Mouse (Mus musculus) mouse embryonic stem cell (cell line): Measurements from ENCODE around the gene Tas2r105.

ENCODE experiments used
- in situ Hi-C, 2 experiments: fragments of 300-500 bp; cut with MboI; formaldehyde crosslinking; loops; 1 replicate in 1 of 2; 3 replicates in 1 of 2; pipeline ENCODE4 v1.14.3; 2019 to 2020; ENCODE audit warnings: low sequenced_read_pairs in 2 of 2, low pct_unique_long_range_greater_than_20kb in 1 of 2, mixed read lengths in 1 of 2; ENCODE audit not compliant: unreplicated experiment in 1 of 2

Tas2r105 gene

GRCm38 (mm10) chr6:131687395-131687794 lies at the start of gene Tas2r105:
Gene Tas2r105 (minus strand): TSS chr6:131687495.
- in situ Hi-C loops = no loop called here

GRCm38 (mm10) chr6:131712803-131713202 lies 25.5 kb upstream of the Tas2r105 start:
- in situ Hi-C loops = no loop called here

DNA sequence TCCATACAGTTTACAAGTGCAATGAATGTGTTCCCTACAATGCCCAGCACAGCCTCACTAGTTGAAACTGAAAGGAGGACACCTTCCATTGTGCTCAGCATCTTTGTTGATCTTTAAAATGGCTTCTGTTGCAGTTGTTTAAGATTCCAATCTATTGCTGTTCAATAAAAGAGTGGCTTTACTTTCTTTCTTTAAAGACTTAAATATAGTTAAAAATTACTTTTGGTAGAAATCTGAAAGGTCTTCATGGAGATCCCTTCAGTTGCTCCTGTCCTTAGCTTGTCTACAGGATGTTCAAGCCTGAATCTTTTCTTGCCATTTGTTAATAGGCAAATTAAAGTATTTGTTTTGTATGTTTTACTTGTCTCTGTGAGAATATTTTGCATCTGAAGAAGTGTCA lies 2.7 kb upstream of the Tas2r105 start, which contains the start of gene Tas2r114:
TSS of gene Tas2r114 (minus strand) at position 101 of the 400 bp plus-strand sequence.
- in situ Hi-C loops = no loop called here

DNA sequence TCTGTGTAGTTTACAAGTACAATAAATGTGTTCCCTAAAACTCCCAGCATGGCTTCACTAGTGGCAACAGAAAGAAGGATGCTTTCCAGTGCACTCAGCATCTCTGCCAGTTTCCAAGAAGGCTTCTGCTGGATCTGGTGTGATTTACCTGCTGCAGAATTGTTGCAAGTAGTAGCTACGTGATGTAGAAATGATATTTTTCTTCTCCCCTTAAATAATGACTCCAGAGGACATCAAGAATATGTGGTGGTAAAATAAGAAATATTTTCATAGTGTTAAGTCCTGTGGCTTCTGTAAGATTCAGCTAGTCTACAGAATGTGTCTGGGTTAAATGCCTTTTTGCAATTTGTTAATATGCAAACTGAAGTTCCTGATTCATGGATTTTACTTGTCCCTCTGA lies 1.7 kb downstream of the Tas2r105 start, which contains the start of gene Tas2r104:
TSS of gene Tas2r104 (minus strand) at position 101 of the 400 bp plus-strand sequence.
- in situ Hi-C loops = no loop called here

GRCm38 (mm10) chr6:131678786-131679185 lies 8.5 kb downstream of the Tas2r105 start, which contains the start of gene Tas2r106:
Gene Tas2r106 (minus strand): TSS chr6:131678886.
- in situ Hi-C loops = no loop called here

GRCm38 (mm10) chr6:131660049-131660448 lies 27.2 kb downstream of the Tas2r105 start, which contains the start of gene Tas2r107:
Gene Tas2r107 (minus strand): TSS chr6:131660149.
- in situ Hi-C loops = no loop called here
